Mouse (Mus musculus) Patski (cell line): ENCODE data around the gene Eps15l1. TPM values are rescaled to one million over a fixed set of nuclear protein-coding genes. Genes with fewer than 3 reads are reported as not detected.

Experiments
- ATAC-seq: fragments of 100-300 bp; one replicate; pipeline ENCODE4 v1.8.0; 2021
- CTCF ChIA-PET: fragments of 350-600 bp; sonication (Branson Sonifier 250); formaldehyde crosslinking; loops from one replicate; lab custom pipeline; 2022; ENCODE audit warnings: inconsistent platforms; lab: Charles Lee
- POLR2A ChIA-PET: fragments of 350-600 bp; sonication (Branson Sonifier 250); formaldehyde crosslinking; loops from one replicate; lab custom pipeline; 2022; ENCODE audit warnings: antibody characterized with exemption, inconsistent platforms; lab: Charles Lee
- DNase-seq: peaks from one replicate; pipeline ENCODE4 v3.0.0-alpha.2; 2011; ENCODE audit warnings: low read depth, low spot score
- H3K27me3 ChIP-seq: fragments of 371-371 bp; one replicate; pipeline ENCODE4 v1.5.1; 2021
- CTCF ChIP-seq: fragments of 100-300 bp; IDR thresholded peaks from one replicate; pipeline ENCODE4 v1.5.1; 2021
- in situ Hi-C: fragments of 300-500 bp; cut with MboI; formaldehyde crosslinking; loops from 3 replicates; pipeline ENCODE4 v1.11.1; 2018; ENCODE audit warnings: low pct_unique_long_range_greater_than_20kb, mixed read lengths
- polyA plus RNA-seq: library from polyadenylated mRNA; unstranded; gene quantifications from one replicate; pipeline ENCODE4 v1.2.3, GENCODE M21; 2021

The Eps15l1 gene
- polyA plus RNA-seq, 1 experiment from 2014 or later, result 63.4 TPM

DNA sequence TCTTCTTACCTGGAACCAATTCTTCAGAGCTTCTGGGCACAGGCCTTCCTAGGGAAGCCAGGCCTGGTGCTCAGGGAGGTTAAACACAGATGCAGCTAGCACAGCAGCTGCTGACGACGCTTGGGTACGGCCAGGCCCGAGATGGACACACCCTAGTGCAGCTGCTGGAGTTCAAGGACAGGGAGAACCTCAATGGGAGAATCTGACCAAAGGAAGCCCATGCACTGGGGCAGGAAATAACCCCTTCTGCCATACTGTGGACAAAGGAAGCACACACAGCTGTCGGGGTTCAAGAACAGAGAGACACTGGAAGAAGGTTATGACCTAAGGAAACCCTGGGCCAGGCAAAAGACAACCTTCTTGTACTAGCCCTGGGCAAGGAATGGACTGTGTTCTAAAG lies 46.1 kb downstream of the Eps15l1 start:
- DNase-seq, result no peak
- TF ChIP-seq CTCF, result no peak
- no peak for ATAC-seq
- ChIA-PET POLR2A (no interaction called here), CTCF (no interaction called here)
- in situ Hi-C loops, result no loop called here
- no peaks in the 10 kb centered on the region for H3K27me3 ChIP-seq

GRCm38 (mm10) chr8:72372311-72372710 lies 48.9 kb downstream of the Eps15l1 start:
- POLR2A ChIA-PET, result interaction anchor here (0.6 kb wide), 1 partner anchor 40 kb away, joined by 4 read pairs; no protein-coding TSS in a partner anchor
- in situ Hi-C loops, result no loop called here
- CTCF ChIA-PET, result no interaction called here

DNA sequence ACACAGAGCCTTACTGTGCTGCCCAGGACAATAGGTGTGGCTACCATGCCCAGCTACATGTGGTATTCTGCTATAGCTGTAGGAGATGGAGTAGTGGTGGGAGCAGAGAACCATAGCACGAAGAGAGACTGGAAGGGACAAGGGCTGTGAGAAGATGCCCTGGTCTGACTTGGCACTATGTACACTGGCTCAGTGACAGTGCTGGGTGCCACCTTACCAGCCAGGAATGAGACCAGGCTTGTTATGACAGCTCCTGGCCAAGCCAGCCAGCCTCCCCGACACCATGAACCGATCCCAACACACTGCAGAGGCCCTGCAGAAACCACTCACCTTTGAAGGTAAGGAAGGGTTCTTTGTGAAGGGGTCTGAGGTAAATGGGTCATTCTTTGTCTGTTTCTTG lies 49.9 kb downstream of the Eps15l1 start:
- in situ Hi-C loops, result no loop called here
- DNase-seq, result no peak
- TF ChIP-seq CTCF, result no peak
- H3K27me3 ChIP-seq, result no peaks in the 10 kb centered on the region
- CTCF ChIA-PET, result interaction anchor here (1.4 kb wide), 1 partner anchor 12 kb away, joined by 3 read pairs; no protein-coding TSS in a partner anchor
- POLR2A ChIA-PET, result no interaction called here
- no peak for ATAC-seq

More at GRCm38 (mm10) chr8:72372311-72372710, 48.9 kb downstream of the Eps15l1 start:
- no peaks in the 10 kb centered on the region for H3K27me3 ChIP-seq
- no peak for ATAC-seq
- DNase-seq, result no peak
- no peak for TF ChIP-seq CTCF

DNA sequence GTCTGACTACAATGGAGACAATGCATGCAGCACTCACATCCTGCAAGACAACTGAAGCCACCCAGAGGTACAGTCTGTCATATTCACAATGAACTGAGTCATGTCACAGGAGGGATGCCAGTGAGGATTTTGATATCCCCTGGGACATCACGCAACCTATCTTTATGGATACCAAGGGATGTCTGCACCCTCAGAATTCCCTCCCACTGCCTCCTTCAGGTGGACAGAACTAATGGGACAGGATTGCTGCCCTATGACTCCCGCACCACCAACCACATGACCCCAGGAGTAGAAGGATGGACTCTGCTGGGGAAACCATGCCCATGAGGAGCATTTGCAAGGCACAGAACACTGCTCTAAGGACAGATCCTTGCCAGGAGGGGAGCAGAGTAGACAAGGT lies 54.8 kb downstream of the Eps15l1 start:
- ChIA-PET POLR2A (no interaction called here), CTCF (interaction anchor here (2.0 kb wide), 1 partner anchor 105 kb away, joined by 11 read pairs; no protein-coding TSS in a partner anchor)
- in situ Hi-C loops, result loop anchor here (5.0 to 10.0 kb wide), 2 partner anchors 99 to 192 kb away; no protein-coding TSS in a partner anchor
- DNase-seq (no peak), ATAC-seq (no peak)
- no peak for TF ChIP-seq CTCF
- H3K27me3 ChIP-seq, result no peaks in the 10 kb centered on the region

DNA sequence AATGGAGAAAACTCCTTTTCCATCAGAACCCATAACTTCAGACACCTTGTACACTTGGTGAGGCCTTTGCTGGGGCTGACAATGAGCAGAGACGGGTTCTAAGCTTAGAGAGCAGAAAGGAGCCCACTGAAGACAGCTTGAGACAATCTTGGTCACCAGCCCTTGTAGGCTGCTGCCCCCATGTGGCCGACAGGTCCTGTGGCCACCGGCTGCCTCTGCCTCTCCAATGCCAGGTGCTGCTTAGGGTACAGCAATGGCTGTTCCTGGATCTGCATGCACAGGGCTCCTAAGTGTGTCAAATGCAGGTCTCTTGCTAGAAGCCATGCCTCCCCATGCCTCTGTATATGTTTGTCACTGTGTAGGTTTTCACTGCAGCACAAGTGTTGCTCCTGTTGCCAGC lies 55.4 kb downstream of the Eps15l1 start:
- no peaks in the 10 kb centered on the region for H3K27me3 ChIP-seq
- in situ Hi-C loops, result loop anchor here (5.0 to 10.0 kb wide), 2 partner anchors 99 to 191 kb away; no protein-coding TSS in a partner anchor
- no peak for DNase-seq
- peak; percentile 95 for TF ChIP-seq CTCF
- CTCF ChIA-PET, result interaction anchor here (1.0 to 4.2 kb wide), 4 partner anchors 14 to 105 kb away, joined by 3 to 33 read pairs (median 6); no protein-coding TSS in a partner anchor
- POLR2A ChIA-PET, result no interaction called here
- peak; percentile 66 for ATAC-seq

- ChIA-PET POLR2A (no interaction called here), CTCF (interaction anchor here (1.0 to 4.2 kb wide), 5 partner anchors 15 to 104 kb away, joined by 3 to 33 read pairs (median 5); no protein-coding TSS in a partner anchor)
- no peaks in the 10 kb centered on the region for H3K27me3 ChIP-seq
- no peak for TF ChIP-seq CTCF
- in situ Hi-C loops, result loop anchor here (5.0 to 10.0 kb wide), 2 partner anchors 98 to 190 kb away; no protein-coding TSS in a partner anchor
- no peak for ATAC-seq
- no peak for DNase-seq
Observed at GRCm38 (mm10) chr8:72365016-72365415, 56.2 kb downstream of the Eps15l1 start.

DNA sequence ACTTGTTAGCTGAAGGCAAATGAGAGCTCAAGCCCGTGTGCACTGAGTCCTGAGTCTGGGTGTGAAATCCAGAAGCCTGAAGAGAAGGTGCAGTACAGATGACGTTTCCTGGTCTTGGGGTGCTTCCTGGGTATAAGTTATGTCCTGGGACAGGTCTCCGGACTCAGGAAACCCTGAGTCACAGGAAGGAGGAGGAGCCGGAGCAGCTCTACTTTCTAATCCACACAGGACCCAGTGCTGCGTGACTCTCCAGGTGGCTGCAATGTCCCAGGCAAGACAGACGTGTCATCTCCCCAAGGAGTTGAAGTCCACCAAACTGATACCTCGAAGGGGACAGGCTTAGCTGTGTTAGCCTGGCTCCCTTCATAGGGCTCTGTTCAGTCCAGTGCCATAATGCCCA lies 57.8 kb downstream of the Eps15l1 start:
- POLR2A ChIA-PET, result no interaction called here
- in situ Hi-C loops, result loop anchor here (10.0 kb wide), 1 partner anchor 189 kb away; no protein-coding TSS in a partner anchor
- ATAC-seq (no peak), DNase-seq (no peak)
- no peaks in the 10 kb centered on the region for H3K27me3 ChIP-seq
- no peak for TF ChIP-seq CTCF
- CTCF ChIA-PET, result interaction anchor here (1.1 to 4.2 kb wide), 2 partner anchors 64 to 102 kb away, joined by 3 to 33 read pairs; no protein-coding TSS in a partner anchor

GRCm38 (mm10) chr8:72362754-72363153 lies 58.5 kb downstream of the Eps15l1 start:
- no peaks in the 10 kb centered on the region for H3K27me3 ChIP-seq
- ChIA-PET POLR2A (no interaction called here), CTCF (interaction anchor here (1.1 to 4.2 kb wide), 2 partner anchors 63 to 102 kb away, joined by 3 to 33 read pairs; no protein-coding TSS in a partner anchor)
- ATAC-seq, result no peak
- no peak for TF ChIP-seq CTCF
- in situ Hi-C loops, result loop anchor here (10.0 kb wide), 1 partner anchor 188 kb away; no protein-coding TSS in a partner anchor
- no peak for DNase-seq

- no peaks in the 10 kb centered on the region for H3K27me3 ChIP-seq
- TF ChIP-seq CTCF, result no peak
- in situ Hi-C loops, result loop anchor here (10.0 kb wide), 1 partner anchor 185 kb away; no protein-coding TSS in a partner anchor
- POLR2A ChIA-PET, result interaction anchor here (0.6 kb wide), 1 partner anchor 92 kb away, joined by 3 read pairs; no protein-coding TSS in a partner anchor
- ATAC-seq, result no peak
- CTCF ChIA-PET, result interaction anchor here (0.9 kb wide), 1 partner anchor 99 kb away, joined by 3 read pairs; no protein-coding TSS in a partner anchor
- DNase-seq, result no peak
Observed at GRCm38 (mm10) chr8:72360162-72360561, 61.1 kb downstream of the Eps15l1 start.

DNA sequence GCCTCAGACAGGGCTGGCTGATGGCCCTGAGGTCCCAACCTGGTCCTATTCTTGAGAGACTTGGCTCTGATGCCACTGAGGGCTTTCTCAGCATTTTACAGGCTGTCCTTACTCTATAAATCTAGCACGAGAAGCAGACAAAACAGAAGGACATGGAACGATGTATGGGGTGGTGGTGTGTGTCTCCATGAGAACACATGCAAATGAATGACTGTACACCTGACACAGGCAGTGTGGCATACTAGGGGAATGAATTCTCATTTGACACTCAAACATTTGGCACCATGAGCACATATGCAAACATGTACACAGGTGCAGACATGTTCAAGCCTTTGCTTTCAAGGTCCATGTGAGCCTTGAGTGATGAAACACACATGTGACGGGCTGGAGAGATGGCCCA lies 64.7 kb downstream of the Eps15l1 start:
- CTCF ChIA-PET, result interaction anchor here (2.1 kb wide), 1 partner anchor 12 kb away, joined by 4 read pairs; no protein-coding TSS in a partner anchor
- POLR2A ChIA-PET, result no interaction called here
- DNase-seq (no peak), ATAC-seq (no peak)
- no peaks in the 10 kb centered on the region for H3K27me3 ChIP-seq
- in situ Hi-C loops, result no loop called here
- no peak for TF ChIP-seq CTCF

DNA sequence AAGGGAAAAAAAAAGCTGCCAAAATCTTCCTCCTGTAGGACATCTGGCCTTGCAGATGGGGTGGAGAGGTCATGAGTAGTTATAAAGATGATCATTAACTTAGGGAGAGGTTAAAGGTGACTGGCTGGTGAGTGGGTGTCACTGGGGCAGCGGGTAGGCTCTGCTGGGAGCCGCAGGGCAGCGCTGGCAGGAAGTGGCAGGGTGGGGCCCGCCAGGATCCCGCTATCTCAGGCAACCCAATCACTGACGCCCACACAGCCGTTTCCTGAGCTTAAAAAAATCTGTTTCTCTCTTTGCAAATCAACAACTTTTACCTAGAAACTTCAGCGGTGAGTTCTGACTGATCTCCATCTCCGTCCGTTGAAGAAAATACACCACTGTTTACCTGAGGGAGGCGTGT lies 67.0 kb downstream of the Eps15l1 start:
- ChIA-PET POLR2A (no interaction called here), CTCF (interaction anchor here (1.1 kb wide), 1 partner anchor 29 kb away, joined by 3 read pairs; no protein-coding TSS in a partner anchor)
- in situ Hi-C loops, result no loop called here
- no peak for TF ChIP-seq CTCF
- H3K27me3 ChIP-seq, result no peaks in the 10 kb centered on the region
- no peak for DNase-seq
- ATAC-seq, result no peak
